Mouse (Mus musculus) embryonic stem cell, embryonic (primary cell): Measurements from ENCODE around the gene Olfr1410.

Experiments
- CTCF ChIA-PET, 4 experiments: fragments of 300-600 bp in 2 of 4; fragments of 350-600 bp in 2 of 4; sonication (Branson Sonifier 250); formaldehyde crosslinking; loops; one replicate each; lab custom pipeline; 2022; ENCODE audit warnings: inconsistent platforms in 2 of 4; lab: Charles Lee
- POLR2A ChIA-PET, 4 experiments: fragments of 300-600 bp in 2 of 4; fragments of 350-600 bp in 2 of 4; sonication (Branson Sonifier 250); formaldehyde crosslinking; loops; one replicate each; lab custom pipeline; 2022; ENCODE audit warnings: antibody characterized with exemption in 4 of 4, inconsistent platforms in 1 of 4; lab: Charles Lee

Gene Olfr1410

GRCm38 (mm10) chr1:92657025-92657820, 51.6 kb downstream of the Olfr1410 start:
- POLR2A ChIA-PET = interaction anchor here in 1 of 4 experiments (1.5 kb wide), 1 partner anchor 174 kb away, joined by 3 read pairs; the partner anchor contains the start of gene Gpc1
- CTCF ChIA-PET = interaction anchor here in 3 of 4 experiments (1.0 to 1.5 kb wide), 4 partner anchors 8 to 10 kb away, joined by 3 to 5 read pairs (median 4); partner anchors contain the start of gene Otos (in 3 of the 3)

DNA sequence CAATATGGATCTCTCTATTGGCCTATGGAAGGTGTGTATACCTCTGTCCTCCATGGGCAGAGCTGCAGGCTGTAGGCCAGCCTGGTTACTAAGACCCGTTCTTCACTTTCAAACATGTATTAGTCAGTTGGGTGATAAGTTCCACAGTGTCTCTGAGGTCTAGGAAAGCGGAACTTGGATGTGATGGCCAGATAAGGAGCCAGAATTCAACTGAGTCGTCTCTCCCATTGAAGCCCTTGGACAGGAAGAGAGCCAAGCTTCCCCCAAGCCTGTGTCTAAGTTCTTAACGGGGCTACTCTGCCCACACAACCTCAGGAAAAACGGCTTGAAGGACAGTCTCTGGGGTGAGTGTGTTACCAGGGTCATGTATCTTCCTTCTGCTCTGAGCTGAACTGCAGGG, 53.8 kb downstream of the Olfr1410 start:
- CTCF ChIA-PET = interaction anchor here in 1 of 4 experiments (1.4 kb wide), 1 partner anchor 10 kb away, joined by 4 read pairs; the partner anchor contains the start of gene Otos
- POLR2A ChIA-PET = no interaction called here
